Mouse (Mus musculus) left cerebral cortex, adult 18-20 months (tissue): ENCODE data around the gene Hoxd10. TPM values are rescaled to one million over a fixed set of nuclear protein-coding genes. Genes with fewer than 3 reads are reported as not detected.

ENCODE experiments used
- DNase-seq, 2 experiments: peaks; one replicate each; pipeline ENCODE4 v3.0.0; 2021 to 2022; ENCODE audit warnings: low spot score in 2 of 2, mixed read lengths in 1 of 2
- total RNA-seq, 2 experiments: library from RNA; stranded (reverse); gene quantifications; 2 replicates each; pipeline ENCODE4 v1.2.3; 2021

Hoxd10 gene
- total RNA-seq, 2 experiments from 2014 or later, result not detected

DNA sequence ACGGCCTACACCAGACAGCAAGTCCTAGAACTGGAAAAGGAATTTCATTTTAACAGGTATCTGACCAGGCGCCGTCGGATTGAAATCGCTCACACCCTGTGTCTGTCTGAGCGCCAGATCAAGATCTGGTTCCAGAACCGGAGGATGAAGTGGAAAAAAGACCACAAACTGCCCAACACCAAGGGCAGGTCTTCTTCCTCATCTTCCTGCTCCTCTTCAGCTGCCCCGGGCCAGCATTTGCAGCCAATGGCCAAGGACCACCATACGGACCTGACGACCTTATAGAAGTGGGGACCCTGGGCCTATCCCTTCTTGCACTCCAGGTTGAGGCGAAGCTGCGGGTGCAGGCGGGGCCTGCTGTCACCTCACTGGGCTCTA is 36.6 kb downstream of the Hoxd10 start:
- no peak for DNase-seq

DNA sequence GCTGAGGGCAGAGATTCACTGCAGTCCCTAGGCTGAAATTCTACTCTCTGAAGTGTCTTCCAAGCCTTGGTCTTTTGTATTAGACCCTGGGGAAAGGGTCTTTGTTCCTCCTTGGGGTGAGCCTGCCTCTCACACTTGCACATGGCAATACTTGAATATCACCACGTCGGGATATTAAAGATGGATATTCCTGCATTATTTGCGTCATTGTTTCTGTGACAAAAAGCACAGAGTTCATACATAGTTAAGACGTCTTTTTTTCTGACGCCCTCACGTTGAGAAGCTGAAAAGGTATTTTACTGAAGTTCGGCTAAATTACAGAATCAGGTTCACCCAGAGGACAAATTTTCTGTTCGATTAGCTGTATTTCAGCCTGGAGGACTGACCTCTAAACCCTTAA is 38.6 kb downstream of the Hoxd10 start:
- no peak for DNase-seq

DNA sequence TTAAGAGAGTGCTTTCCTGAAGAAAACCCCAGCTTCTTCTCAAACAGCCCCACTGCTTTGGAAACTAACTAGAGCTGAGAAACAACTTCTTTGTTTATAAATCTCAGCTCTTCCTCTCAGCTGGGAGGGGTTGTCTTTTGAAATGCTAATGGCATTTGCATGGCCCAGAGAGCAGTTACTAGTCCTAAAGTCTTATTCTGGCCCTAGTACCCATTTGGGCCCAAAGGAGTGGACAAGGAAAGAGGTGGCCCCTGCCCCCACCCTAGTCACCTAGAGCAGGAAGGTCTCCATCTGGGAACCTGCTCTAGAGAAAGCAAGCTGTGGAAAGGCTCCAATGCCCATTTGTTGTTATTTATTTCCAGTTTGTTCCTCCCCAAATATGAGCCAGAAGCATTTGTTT is 39.3 kb downstream of the Hoxd10 start:
- no peak for DNase-seq

DNA sequence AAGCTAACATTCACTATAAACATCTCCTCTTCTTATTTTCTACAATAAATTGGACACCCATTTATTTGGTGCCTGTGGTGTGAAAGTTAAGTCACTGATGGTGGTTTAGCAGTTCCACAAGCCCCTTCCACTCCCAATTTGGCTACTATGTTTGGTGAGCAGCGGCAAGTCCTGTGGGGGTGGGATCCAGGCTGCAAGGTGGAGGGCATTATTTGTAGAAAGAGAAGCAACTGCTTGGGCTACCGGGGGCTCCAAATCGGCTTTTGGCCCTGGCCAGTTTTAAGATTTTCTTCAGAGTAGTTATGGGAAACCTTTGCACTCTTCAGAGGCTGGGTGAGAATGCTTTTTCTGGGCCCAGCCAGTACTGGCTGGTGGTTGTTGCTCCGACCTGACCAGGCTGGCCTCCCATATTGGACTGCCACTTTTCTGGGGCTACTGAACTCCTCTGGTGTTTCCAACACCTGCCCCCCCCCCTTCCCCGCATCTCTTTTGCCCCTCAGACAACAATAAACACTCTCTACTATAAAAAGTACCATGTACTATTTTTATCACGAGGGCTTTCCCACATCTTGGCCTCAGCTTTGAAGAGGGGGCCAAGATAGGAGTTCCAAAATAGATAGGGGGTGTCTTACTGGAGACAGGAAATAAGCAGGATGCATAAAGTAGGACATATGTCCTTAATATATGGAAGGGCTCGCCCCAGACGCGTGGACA is 40.2 kb downstream of the Hoxd10 start:
- no peak for DNase-seq

GRCm38 (mm10) chr2:74732513-74733316 is 41.0 kb downstream of the Hoxd10 start:
- no peak for DNase-seq

DNA sequence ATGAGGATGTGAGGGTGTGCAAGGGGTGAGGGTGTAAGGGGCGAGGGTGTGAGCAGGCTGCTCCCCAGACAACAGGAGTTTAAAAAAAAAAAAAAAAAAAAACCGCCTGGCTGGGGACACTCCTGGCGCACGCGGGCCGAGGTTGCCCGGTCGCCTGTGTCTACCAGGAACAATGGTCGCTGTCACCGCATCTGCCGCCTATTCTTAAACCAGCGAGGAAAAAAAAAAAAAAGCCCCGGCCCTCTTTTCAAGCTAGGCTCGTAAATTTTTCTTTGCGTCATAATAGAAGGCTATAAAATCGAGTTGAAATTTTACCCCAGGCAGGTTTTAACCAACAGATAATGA is 41.6 kb downstream of the Hoxd10 start:
- no peak for DNase-seq

DNA sequence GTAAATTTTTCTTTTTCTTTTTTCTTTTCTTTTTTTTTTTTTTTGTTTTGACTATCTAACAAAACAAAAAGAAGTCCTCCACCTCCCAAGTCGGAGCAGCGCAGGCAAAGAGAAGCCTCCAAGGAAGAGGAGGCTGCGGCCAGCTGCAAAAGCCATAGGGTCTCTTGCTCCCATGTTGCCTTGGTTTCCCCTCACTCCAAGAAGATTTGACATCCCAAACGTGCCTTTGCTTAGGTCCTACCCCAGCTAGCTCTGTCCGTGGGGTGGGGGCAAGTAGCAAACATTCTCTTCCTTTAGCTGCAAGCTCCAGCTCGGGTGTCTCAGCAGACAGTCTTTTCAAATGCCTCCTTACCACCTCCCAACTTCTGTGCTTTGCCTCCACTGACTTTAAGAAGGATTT is 42.0 kb downstream of the Hoxd10 start:
- no peak for DNase-seq

GRCm38 (mm10) chr2:74734451-74734850 is 42.7 kb downstream of the Hoxd10 start:
- no peak for DNase-seq

DNA sequence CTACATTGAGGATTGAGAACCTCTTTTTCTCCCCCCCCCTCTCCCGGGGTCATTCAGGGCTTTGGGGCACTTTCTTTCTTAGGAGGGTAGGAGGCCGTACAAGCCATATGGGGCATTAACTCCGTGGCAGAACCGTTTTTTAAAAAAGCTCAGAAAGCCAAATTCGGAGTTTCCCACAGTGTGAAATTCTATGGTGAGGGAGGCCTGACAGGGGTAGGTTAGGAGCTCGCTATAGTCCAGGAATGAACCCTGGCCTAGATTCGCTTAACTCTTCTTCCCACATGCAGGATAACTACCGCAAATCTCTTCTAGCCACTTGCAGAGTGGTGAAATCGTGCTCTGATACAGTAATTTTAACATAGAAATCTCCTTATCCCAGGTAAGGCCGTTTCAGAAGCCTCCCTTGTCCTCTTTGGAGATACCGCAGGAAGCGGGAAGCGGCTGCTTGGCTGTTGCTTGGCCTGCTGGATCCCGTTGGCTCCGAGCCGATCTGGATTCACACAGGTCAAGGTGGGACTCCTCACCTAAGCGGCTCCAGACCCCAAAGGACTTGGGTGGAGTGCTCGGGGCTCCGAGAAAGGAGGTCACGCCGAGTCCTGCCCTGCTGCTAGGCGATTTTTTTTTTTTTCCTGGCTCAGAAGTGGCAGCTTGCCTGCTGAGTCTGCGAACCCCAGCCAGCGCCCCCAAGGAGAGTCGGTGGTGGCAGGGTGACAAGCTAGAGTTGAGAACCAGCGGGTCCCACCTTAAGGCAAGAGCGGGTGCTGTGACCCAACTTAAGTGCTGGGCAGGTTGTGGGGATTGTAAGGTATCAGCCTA is 43.5 kb downstream of the Hoxd10 start:
- DNase-seq, result no peak

DNA sequence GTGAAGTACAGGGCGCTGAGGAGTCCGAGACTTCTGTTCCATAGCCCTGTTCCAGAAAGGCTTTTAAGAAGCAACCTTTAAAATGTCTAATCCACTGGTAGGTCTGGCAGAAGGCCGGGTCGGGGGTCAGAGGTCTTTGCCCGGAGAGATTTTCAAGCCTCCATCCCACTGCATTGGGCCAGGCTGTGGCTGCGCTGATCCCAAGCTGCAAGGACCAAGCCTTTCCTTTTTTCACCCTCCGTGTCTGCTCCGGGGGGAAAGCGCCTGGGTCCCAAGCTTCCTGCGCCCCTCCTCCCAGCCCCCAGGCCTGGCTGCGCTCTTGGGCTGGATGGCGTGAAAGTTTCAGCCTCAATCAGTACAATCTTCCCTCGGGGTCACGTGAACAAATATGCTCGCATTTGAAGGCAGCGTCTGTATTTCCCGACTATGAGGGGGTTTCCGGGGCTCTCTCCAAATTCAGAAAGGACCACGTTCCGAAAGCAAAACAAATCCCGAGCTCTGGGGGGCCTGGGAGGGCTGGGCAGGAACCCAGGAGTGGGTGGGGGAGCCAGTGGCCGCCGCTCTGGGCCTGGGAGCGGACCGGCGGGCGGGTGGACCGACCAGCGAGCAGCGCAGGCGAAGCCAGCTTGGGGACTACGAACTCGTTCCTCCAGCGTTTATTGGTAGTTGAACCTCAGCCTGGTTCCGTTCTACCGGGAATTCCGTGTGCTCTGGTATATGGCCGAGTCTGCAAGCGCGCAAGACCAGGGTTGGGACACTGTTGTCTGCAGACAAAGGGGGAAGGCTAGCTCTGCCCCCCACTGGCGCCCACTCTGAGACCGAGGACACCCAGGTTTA is 44.3 kb downstream of the Hoxd10 start:
- DNase-seq, result no peak

- no peak for DNase-seq
Observed at GRCm38 (mm10) chr2:74736688-74737577, 45.2 kb downstream of the Hoxd10 start.

GRCm38 (mm10) chr2:74737578-74738070 is 45.9 kb downstream of the Hoxd10 start:
- DNase-seq, result no peak

- no peak for DNase-seq
Observed at GRCm38 (mm10) chr2:74738623-74739475, 47.1 kb downstream of the Hoxd10 start.

DNA sequence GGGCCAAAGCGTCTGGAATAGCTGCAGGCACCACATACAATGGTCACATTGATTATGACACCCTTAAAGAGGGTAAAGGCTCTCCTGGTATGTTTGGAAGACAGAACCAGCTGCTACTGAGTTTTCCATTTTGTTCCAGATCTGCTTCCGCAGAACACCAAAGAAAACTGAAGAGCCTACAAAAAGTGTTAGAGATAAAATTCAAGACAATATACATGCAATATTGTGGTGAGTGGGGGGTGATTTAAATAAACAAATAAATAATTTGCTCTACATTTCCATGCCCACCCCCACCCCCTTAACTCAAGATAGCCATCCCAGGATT is 47.7 kb downstream of the Hoxd10 start:
- no peak for DNase-seq

DNA sequence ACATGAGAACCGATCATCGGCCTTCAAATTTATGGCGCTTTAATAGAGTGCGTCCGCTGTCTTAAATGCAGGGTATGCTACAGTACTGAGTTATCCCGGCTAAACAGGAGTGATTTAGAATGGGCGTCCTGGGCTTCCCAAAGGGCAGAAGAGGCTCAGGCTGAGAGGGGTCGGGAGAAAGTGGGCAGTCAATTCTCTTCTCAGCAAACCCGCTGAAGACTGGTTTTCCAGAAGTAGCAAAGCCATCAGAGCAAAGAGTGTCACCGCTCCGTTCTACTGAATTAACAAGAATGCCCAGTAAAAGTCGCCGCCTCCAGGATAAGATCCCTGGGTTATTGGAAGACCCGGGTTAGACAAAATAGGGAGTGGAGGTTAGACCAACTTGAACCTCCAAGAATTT is 48.1 kb downstream of the Hoxd10 start:
- no peak for DNase-seq

- no peak for DNase-seq
Observed at GRCm38 (mm10) chr2:74740311-74741091, 48.8 kb downstream of the Hoxd10 start.

- no peak for DNase-seq
Observed at GRCm38 (mm10) chr2:74741252-74741978, 49.7 kb downstream of the Hoxd10 start.

- DNase-seq, result no peak
Observed at GRCm38 (mm10) chr2:74741979-74742277, 50.2 kb downstream of the Hoxd10 start.
